Mouse (Mus musculus) G1E (cell line): Measurements from ENCODE around the gene Sag. TPM values are rescaled to one million over a fixed set of nuclear protein-coding genes. Genes with fewer than 3 reads are reported as not detected.

Experiments
- ATAC-seq: 2 replicates; pipeline ENCODE4 v1.8.0; 2016; ENCODE audit warnings: mild to moderate bottlenecking; ENCODE audit not compliant: insufficient number of reproducible peaks, poor library complexity, low FRiP score, severe bottlenecking; ENCODE audit errors: extremely low read depth
- DNase-seq: peaks from one replicate; pipeline ENCODE4 v3.0.0; 2012; ENCODE audit warnings: low spot score
- H3K27me3 ChIP-seq: 2 replicates; pipeline ENCODE4 v1.6.1; 2012; ENCODE audit warnings: mild to moderate bottlenecking, low read length, inconsistent platforms; ENCODE audit not compliant: insufficient read depth
- H3K36me3 ChIP-seq: replicated peaks from 2 replicates; pipeline ENCODE3; 2012; ENCODE audit warnings: mild to moderate bottlenecking, inconsistent platforms
- H3K4me1 ChIP-seq: 2 replicates; pipeline ENCODE4 v1.6.1; 2012; ENCODE audit warnings: low read depth, low read length, inconsistent platforms, mixed read lengths; ENCODE audit not compliant: insufficient read depth
- H3K4me3 ChIP-seq: 2 replicates; pipeline ENCODE4 v1.5.1; 2012; ENCODE audit warnings: low read depth, mild to moderate bottlenecking, inconsistent platforms, low read length, moderate library complexity, mixed read lengths
- H3K9me3 ChIP-seq: replicated peaks from 2 replicates; pipeline ENCODE4 v1.6.1; 2012; ENCODE audit warnings: inconsistent platforms
- CTCF ChIP-seq: IDR thresholded peaks from 2 replicates; pipeline ENCODE4 v1.5.1; 2012; ENCODE audit warnings: low read depth, low read length, inconsistent platforms, mixed read lengths
- GATA1 ChIP-seq: IDR thresholded peaks from 2 replicates; pipeline ENCODE4 v1.6.1; 2012; ENCODE audit warnings: borderline replicate concordance, low read length, inconsistent platforms, mixed read lengths
- GATA2 ChIP-seq: IDR thresholded peaks from 2 replicates; pipeline ENCODE4 v1.6.1; 2012; ENCODE audit warnings: low read depth, low read length, inconsistent platforms, borderline replicate concordance
- POLR2AphosphoS5 ChIP-seq: IDR thresholded peaks from 2 replicates; pipeline ENCODE4 v1.6.1; 2012; ENCODE audit warnings: low read depth, low read length, inconsistent platforms; ENCODE audit not compliant: insufficient replicate concordance
- TAL1 ChIP-seq: conservative IDR thresholded peaks from 2 replicates; pipeline ENCODE4 v1.6.1; 2012; ENCODE audit warnings: low read depth, low read length, inconsistent platforms, mixed read lengths
- polyA plus RNA-seq: library from polyadenylated mRNA; stranded (reverse); fragments of >175 nt; gene quantifications from 2 replicates; pipeline ENCODE4 v1.2.3, GENCODE M21; 2012
- total RNA-seq, 2 experiments: library from RNA; stranded (forward) in 1 of 2; stranded (reverse) in 1 of 2; fragments of 200-1000 nt in 1 of 2; fragments of >200 nt in 1 of 2; fragmentation: Nextera tagmentation in 1 of 2; gene quantifications; 2 replicates each; pipeline ENCODE4 v1.2.3; 2014 to 2017

Sag gene
- total and polyA plus RNA-seq, 3 experiments, result 0.82 TPM; not detected in 2

DNA sequence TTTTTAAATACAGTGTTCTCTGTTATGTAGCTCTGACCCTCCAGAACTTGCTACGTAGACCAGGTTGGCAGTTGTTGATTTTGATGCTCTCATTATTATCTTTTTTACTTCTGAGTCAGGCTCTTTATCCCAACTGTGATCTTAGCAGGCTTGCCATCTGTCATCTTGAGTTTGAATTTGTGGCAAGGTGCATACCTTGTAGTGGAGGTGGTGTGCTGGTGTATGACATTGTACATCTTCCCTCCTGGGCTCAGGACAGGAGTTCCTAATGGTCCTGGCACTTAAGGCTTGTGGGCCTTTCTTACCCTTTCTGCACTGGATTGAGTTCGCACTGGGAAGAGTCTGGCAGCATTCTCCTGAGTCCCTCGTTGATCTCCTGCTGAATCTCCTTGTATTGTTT lies 60.1 kb downstream of the Sag start:
- no peak for TF ChIP-seq GATA2
- TF ChIP-seq POLR2AphosphoS5, result no peak
- TF ChIP-seq TAL1, result no peak
- no peak for TF ChIP-seq CTCF
- no peak for TF ChIP-seq GATA1
- ATAC-seq (no peak), DNase-seq (no peak)
- H3K4me3 ChIP-seq, result no peak overlapping the region
- peaks cover 24% of the 10 kb centered on the region for H3K36me3 ChIP-seq
- H3K9me3 ChIP-seq, result no peaks in the 10 kb centered on the region
- peaks cover 29% of the 10 kb centered on the region for H3K4me1 ChIP-seq
- no peaks in the 10 kb centered on the region for H3K27me3 ChIP-seq

DNA sequence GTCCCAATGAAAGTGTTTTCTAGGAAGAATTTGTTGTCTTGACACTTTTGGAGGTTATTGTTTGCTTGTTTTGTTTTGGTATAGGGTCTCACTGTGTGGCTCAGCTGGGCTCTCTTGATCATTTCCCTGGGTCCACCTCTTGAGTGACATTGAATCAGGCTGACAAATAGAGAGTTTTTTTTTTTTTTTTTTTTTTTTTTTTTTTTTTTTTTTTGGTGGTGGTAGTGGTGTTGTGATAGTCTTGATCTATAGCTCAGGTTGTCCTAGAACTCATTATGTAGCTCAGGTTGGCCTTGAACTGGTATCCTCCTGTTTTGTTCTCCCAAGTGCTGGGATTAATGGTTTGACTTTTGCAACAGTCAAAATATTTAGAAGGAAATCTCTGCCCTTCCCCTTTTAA lies 61.4 kb downstream of the Sag start:
- peaks cover 27% of the 10 kb centered on the region for H3K36me3 ChIP-seq
- DNase-seq (no peak), ATAC-seq (no peak)
- H3K4me1 ChIP-seq, result peaks cover 26% of the 10 kb centered on the region
- no peaks in the 10 kb centered on the region for H3K27me3 ChIP-seq
- H3K9me3 ChIP-seq, result no peaks in the 10 kb centered on the region
- no peak for TF ChIP-seq GATA1
- no peak for TF ChIP-seq POLR2AphosphoS5
- no peak for TF ChIP-seq GATA2
- H3K4me3 ChIP-seq, result no peak overlapping the region

DNA sequence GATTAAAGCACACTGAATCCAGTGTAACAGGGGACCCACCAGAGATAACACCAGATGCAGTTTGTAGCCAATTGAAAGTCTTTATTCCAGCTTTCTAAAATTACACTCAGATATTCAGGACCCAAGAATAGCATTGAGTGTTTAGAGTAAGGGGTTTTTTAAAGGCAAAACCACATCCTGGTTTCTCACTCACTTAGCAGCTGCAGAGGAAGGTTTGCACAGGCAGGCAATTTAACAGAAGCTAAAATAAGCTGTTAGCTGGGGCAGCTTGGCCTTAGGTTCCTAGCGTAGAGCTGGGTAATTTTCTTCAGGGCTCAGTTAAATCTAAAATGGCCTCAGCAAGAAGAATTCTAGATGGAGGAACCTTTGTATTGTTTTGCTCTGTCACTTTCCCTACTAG lies 63.2 kb downstream of the Sag start:
- peaks cover 29% of the 10 kb centered on the region for H3K4me1 ChIP-seq
- ATAC-seq, result no peak

GRCm38 (mm10) chr1:87871546-87871945 lies 68.1 kb downstream of the Sag start:
- H3K9me3 ChIP-seq, result no peaks in the 10 kb centered on the region
- H3K4me3 ChIP-seq, result no peak overlapping the region
- peaks cover 27% of the 10 kb centered on the region for H3K4me1 ChIP-seq
- no peak for TF ChIP-seq GATA1
- TF ChIP-seq POLR2AphosphoS5, result no peak
- no peak for TF ChIP-seq TAL1
- TF ChIP-seq CTCF, result no peak
- no peak for TF ChIP-seq GATA2
- no peak for ATAC-seq
- no peaks in the 10 kb centered on the region for H3K27me3 ChIP-seq
- peaks cover 28% of the 10 kb centered on the region for H3K36me3 ChIP-seq
- no peak for DNase-seq

More for the DNA sequence above, 63.2 kb downstream of the Sag start:
- no peak for TF ChIP-seq TAL1
- no peak for TF ChIP-seq CTCF
- no peak for TF ChIP-seq GATA2
- no peak for TF ChIP-seq GATA1
- TF ChIP-seq POLR2AphosphoS5, result no peak
- H3K27me3 ChIP-seq, result no peaks in the 10 kb centered on the region
- H3K36me3 ChIP-seq, result peaks cover 30% of the 10 kb centered on the region
- H3K9me3 ChIP-seq, result no peaks in the 10 kb centered on the region
- DNase-seq, result no peak
- no peak overlapping the region for H3K4me3 ChIP-seq

- Histone ChIP-seq H3K4me3 (no peak overlapping the region), H3K4me1 (peaks cover 40% of the 10 kb centered on the region), H3K27me3 (no peaks in the 10 kb centered on the region), H3K36me3 (peaks cover 34% of the 10 kb centered on the region), H3K9me3 (no peaks in the 10 kb centered on the region)
- TF ChIP-seq GATA1 (no peak), GATA2 (no peak), POLR2AphosphoS5 (no peak), CTCF (no peak), TAL1 (no peak)
- DNase-seq (no peak), ATAC-seq (no peak)
Measured at GRCm38 (mm10) chr1:87873081-87873480, 69.6 kb downstream of the Sag start.

- Histone ChIP-seq H3K9me3 (no peaks in the 10 kb centered on the region), H3K27me3 (no peaks in the 10 kb centered on the region), H3K36me3 (peaks cover 47% of the 10 kb centered on the region), H3K4me1 (peaks cover 53% of the 10 kb centered on the region), H3K4me3 (no peak overlapping the region)
- no peak for DNase-seq
- TF ChIP-seq TAL1 (no peak), GATA1 (no peak), POLR2AphosphoS5 (no peak), CTCF (no peak), GATA2 (no peak)
- no peak for ATAC-seq
Measured at GRCm38 (mm10) chr1:87876065-87876464, 72.6 kb downstream of the Sag start.
